Mouse (Mus musculus): ENCODE measurements around the gene Gsc2.

DNA sequence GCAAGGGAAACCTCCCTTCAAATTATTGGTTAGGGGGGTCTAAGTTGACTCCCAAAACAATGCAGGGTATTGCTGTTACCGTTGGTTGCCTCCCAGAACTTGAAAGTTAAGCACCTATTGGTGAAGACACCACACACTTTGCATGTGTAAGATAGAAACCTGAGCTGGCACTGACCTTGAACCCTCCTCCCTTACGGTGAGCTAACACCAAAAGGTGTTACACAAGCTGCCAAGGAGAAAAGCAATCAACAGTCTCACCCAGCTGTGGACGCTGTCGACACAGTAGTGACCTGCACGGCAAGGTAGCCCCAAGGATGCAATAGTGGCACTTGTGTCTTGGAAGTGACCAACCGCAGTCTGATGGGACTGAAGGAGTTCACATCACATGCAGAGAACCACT is 30.7 kb downstream of the Gsc2 start:
- TF ChIP-seq EP300 (IDR thresholded peaks at IDR 0.05; ENCODE audit: low read depth in 1 of 2, low read length in 2 of 2) = no peak
- TF ChIP-seq TBP (IDR thresholded peaks at IDR 0.05; ENCODE audit: low read depth, low read length) = no peak
- TF ChIP-seq POLR2A (IDR thresholded peaks at IDR 0.05; ENCODE audit: control insufficient read depth in 1 of 2, insufficient read depth in 1 of 2, low read depth in 1 of 2, low read length in 2 of 2, poor library complexity in 1 of 2) = no peak
- no peak for TF ChIP-seq MEF2A (IDR thresholded peaks at IDR 0.05; ENCODE audit: extremely low read depth, insufficient replicate concordance, low read depth, low read length, poor library complexity, severe bottlenecking)
- TF ChIP-seq MAX (IDR thresholded peaks at IDR 0.05; ENCODE audit: low read length) = no peak
- TF ChIP-seq CTCF (IDR thresholded peaks at IDR 0.05 in 2 of 3, conservative IDR thresholded peaks at IDR 0.05 in 1 of 3; ENCODE audit: control insufficient read depth in 1 of 3, insufficient read depth in 1 of 3, low read depth in 2 of 3, low read length in 3 of 3, poor library complexity in 1 of 3, severe bottlenecking in 1 of 3) = no peak
- TF ChIP-seq TAL1 (IDR thresholded peaks at IDR 0.05; ENCODE audit: low read length) = no peak

All from MEL (cell line).